Mouse (Mus musculus) adrenal gland, postnatal 14 days (tissue): ENCODE results near the gene Crtc2. TPM values are rescaled to one million over a fixed set of nuclear protein-coding genes. Genes with fewer than 3 reads are reported as not detected.
"Not testable (repeated sequence)": the region's sequence is repeated elsewhere in the genome, so short reads cannot be mapped to it uniquely, and the experiment has no call there.

ENCODE experiments used
- DNase-seq: peaks from one replicate; pipeline ENCODE4 v3.0.0; 2021; ENCODE audit warnings: mixed read lengths
- total RNA-seq: library from RNA; stranded (reverse); gene quantifications from 2 replicates; pipeline ENCODE4 v1.2.3, GENCODE M21; 2021

The Crtc2 gene
- total RNA-seq, 1 experiment from 2014 or later, result 37.5 TPM

GRCm38 (mm10) chr3:90266901-90267775, 13.2 kb downstream of the Crtc2 start:
- DNase-seq, result no peak

- no peak for DNase-seq
Measured at GRCm38 (mm10) chr3:90268190-90268589, 14.2 kb downstream of the Crtc2 start.

- no peak for DNase-seq
Measured at GRCm38 (mm10) chr3:90268971-90269370, 15.0 kb downstream of the Crtc2 start.

- DNase-seq, result no peak
Measured at GRCm38 (mm10) chr3:90270784-90271183, 16.8 kb downstream of the Crtc2 start.

GRCm38 (mm10) chr3:90272170-90272569, 18.2 kb downstream of the Crtc2 start:
- no peak for DNase-seq

- no peak for DNase-seq
Measured at GRCm38 (mm10) chr3:90273855-90274254, 19.9 kb downstream of the Crtc2 start.

- no peak for DNase-seq
Measured at GRCm38 (mm10) chr3:90275286-90275685, 21.3 kb downstream of the Crtc2 start.

GRCm38 (mm10) chr3:90276858-90277257, 22.9 kb downstream of the Crtc2 start:
- no peak for DNase-seq

- no peak for DNase-seq
Measured at GRCm38 (mm10) chr3:90277793-90278192, 23.8 kb downstream of the Crtc2 start.

GRCm38 (mm10) chr3:90278211-90278610, 24.2 kb downstream of the Crtc2 start:
- DNase-seq, result no peak

- no peak for DNase-seq
Measured at GRCm38 (mm10) chr3:90279216-90279615, 25.3 kb downstream of the Crtc2 start.

- no peak for DNase-seq
Measured at GRCm38 (mm10) chr3:90279743-90280142, 25.8 kb downstream of the Crtc2 start.

GRCm38 (mm10) chr3:90280708-90281107, 26.7 kb downstream of the Crtc2 start:
- DNase-seq, result no peak

GRCm38 (mm10) chr3:90284150-90284549, 30.2 kb downstream of the Crtc2 start:
- no peak for DNase-seq

GRCm38 (mm10) chr3:90289403-90289802, 35.4 kb downstream of the Crtc2 start:
- DNase-seq, result not testable (repeated sequence)

GRCm38 (mm10) chr3:90290602-90291001, 36.6 kb downstream of the Crtc2 start:
- no peak for DNase-seq

GRCm38 (mm10) chr3:90291982-90292344, 38.0 kb downstream of the Crtc2 start:
- DNase-seq, result no peak

GRCm38 (mm10) chr3:90292345-90293275, 38.6 kb downstream of the Crtc2 start, which contains the start of gene Gatad2b:
TSS of gene Gatad2b (plus strand) at chr3:90293178.
- peak; percentile 98 for DNase-seq

GRCm38 (mm10) chr3:90293352-90294063, 39.5 kb downstream of the Crtc2 start:
- DNase-seq, result peak; percentile 87

GRCm38 (mm10) chr3:90294064-90294440, 40.1 kb downstream of the Crtc2 start:
- no peak for DNase-seq

GRCm38 (mm10) chr3:90294651-90295050, 40.7 kb downstream of the Crtc2 start:
- no peak for DNase-seq

- DNase-seq, result no peak
Measured at GRCm38 (mm10) chr3:90305801-90306200, 51.8 kb downstream of the Crtc2 start.
